Mouse (Mus musculus) bone marrow, adult 2 months (tissue): ENCODE results near the gene Khdc1c.

Experiments used
- CTCF ChIP-seq: fragments of 200-500 bp; IDR thresholded peaks from 2 replicates; pipeline ENCODE4 v1.5.1; 2011; ENCODE audit warnings: low read length, control low read depth; ENCODE audit not compliant: control insufficient read depth, insufficient read depth
- POLR2A ChIP-seq: fragments of 200-500 bp; IDR thresholded peaks from 2 replicates; pipeline ENCODE4 v1.6.1; 2011; ENCODE audit warnings: low read depth, mild to moderate bottlenecking, control low read depth, low read length, borderline replicate concordance; ENCODE audit not compliant: control insufficient read depth

DNA sequence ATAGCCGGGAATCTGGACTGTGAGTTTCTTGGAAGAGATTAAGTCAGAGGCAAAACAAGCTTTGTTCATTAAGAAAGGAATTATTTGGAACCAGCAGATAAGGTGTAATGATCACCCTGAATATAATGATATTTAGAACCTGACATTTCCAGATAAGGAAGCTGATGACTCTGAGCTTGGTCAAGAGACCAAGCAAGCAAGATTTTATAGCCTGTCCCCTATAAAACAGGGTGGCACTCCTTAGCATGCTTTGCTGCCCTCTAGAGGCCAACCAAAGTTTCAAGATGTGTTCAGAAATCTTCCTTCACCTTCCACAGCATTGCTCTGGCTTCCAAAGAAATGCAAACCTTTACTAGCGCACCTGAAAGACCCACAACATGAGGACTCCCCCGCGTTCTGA is 23.9 kb upstream of the Khdc1c start:
- TF ChIP-seq CTCF (peak; percentile 17; the same call in 1 of the 2 replicates), POLR2A (no peak)
